8 mouse cellular contexts compared by ENCODE assay signal in genomic region chr4:54949561-54949940, GRCm38 (mm10). TPM values are rescaled to one million over a fixed set of nuclear protein-coding genes. Genes with fewer than 3 reads are reported as not detected.
DNase-seq lines count a peak whose midpoint lies in the region; ATAC-seq lines count a peak whose summit lies in the region.

No protein-coding gene starts in this region.

- H3K27ac ChIP-seq in hindbrain, embryonic 10.5 days, result peak overlapping the region; percentile 99

- peaks cover 36% of the 10 kb centered on the region for H3K4me1 ChIP-seq in megakaryocyte, embryonic 14.5 days
- peaks cover 23% of the 10 kb centered on the region for H3K4me1 ChIP-seq in hindbrain, embryonic 10.5 days (replicated peaks)

- no peak for ATAC-seq in megakaryocyte, adult 5-6 weeks (ENCODE audit: poor library complexity, severe bottlenecking)
- ATAC-seq in inflammation-experienced regulatory T-cells, adult 6 months, result no peak

- peak; percentile 45 for DNase-seq in adrenal gland, postnatal 14 days
- no peak for DNase-seq in adrenal gland, adult 18-20 months (ENCODE audit: low spot score in 2 of 2)
- DNase-seq in hindbrain, embryonic 10.5 days (ENCODE audit: low spot score), result peak; percentile 33
- peak; percentile 43 for DNase-seq in lung, postnatal 10 days
- no peak for DNase-seq in thymus, adult 18-20 months

- H3K36me3 ChIP-seq in megakaryocyte, embryonic 14.5 days (replicated peaks; ENCODE audit: low read length), result no peaks in the 10 kb centered on the region
- peaks cover 18% of the 10 kb centered on the region for H3K36me3 ChIP-seq in hindbrain, embryonic 10.5 days

- no peaks in the 10 kb centered on the region for H3K9me3 ChIP-seq in megakaryocyte, embryonic 14.5 days
- no peaks in the 10 kb centered on the region for H3K9me3 ChIP-seq in hindbrain, embryonic 10.5 days

- peaks cover 57% of the 10 kb centered on the region for H3K27me3 ChIP-seq in megakaryocyte, embryonic 14.5 days (replicated peaks)
- H3K27me3 ChIP-seq in hindbrain, embryonic 10.5 days (ENCODE audit: insufficient read depth, poor library complexity, severe bottlenecking), result no peaks in the 10 kb centered on the region

- WGBS in hindbrain, embryonic 10.5 days, result 9% methylated on average over 7 of the region's 7 CpGs

- peak overlapping the region; percentile 92 for H3K4me3 ChIP-seq in megakaryocyte, embryonic 14.5 days (replicated peaks)
- H3K4me3 ChIP-seq in hindbrain, embryonic 10.5 days, result peak overlapping the region; percentile 89

RNA-seq across cellular contexts. Expression of gene Zfp462, which starts 4.7 kb away (rescaled TPM):
- 46.8 and 48.8 TPM in 2 replicates for total RNA-seq in adrenal gland, postnatal 14 days (2021)
- total RNA-seq in adrenal gland, adult 18-20 months (2021), result 10 to 100 TPM; 34.7 to 37.7 TPM
- 0.06 and 0.25 TPM in 2 replicates for polyA plus RNA-seq in megakaryocyte, embryonic 14.5 days (2012; ENCODE audit: insufficient read depth, low replicate concordance)
- 0.04 TPM in 1 of 2 replicates, not detected in the other for total RNA-seq in megakaryocyte, adult 5-6 weeks (2015)
- not detected in 2 replicates for total RNA-seq in megakaryocyte, adult 5-6 weeks (2017)
- 12.8 and 14.2 TPM in 2 replicates for polyA plus RNA-seq in hindbrain, embryonic 10.5 days (2016; fragmentation: Nextera tagmentation; extraction: Ambion mirVana)
- under 1 TPM in 1 of 3 experiments, not detected in 2; 0.07 TPM for polyA plus RNA-seq in inflammation-experienced regulatory T-cells, adult 6 months (2017; shearing (Covaris generic))

Comparison
In these comparisons a context has a peak if more than half of its experiments do, and no peak if none do; other contexts are left out.
1. DNase-seq: peak in adrenal gland, postnatal 14 days (single experiment), hindbrain, embryonic 10.5 days (single experiment) and lung, postnatal 10 days (single experiment); none in adrenal gland, adult 18-20 months (0 of 2) and thymus, adult 18-20 months (0 of 2).
2. RNA of gene Zfp462, which starts 4.7 kb away (total RNA-seq): 46.8 to 48.8 TPM in adrenal gland, postnatal 14 days and 34.7 to 37.7 TPM in adrenal gland, adult 18-20 months; 0.04 TPM in megakaryocyte, adult 5-6 weeks; every median in the first group is over 10 times any median in the second.